Mouse (Mus musculus): Measurements from ENCODE around the gene Ctrc. TPM values are rescaled to one million over a fixed set of nuclear protein-coding genes. Genes with fewer than 3 reads are reported as not detected.

Gene Ctrc
- polyA plus RNA-seq, 1 experiment from 2014 or later, result not detected

- Histone ChIP-seq H3K9me3 (replicated peaks) (no peaks in the 10 kb centered on the region), H3K9ac (no peak overlapping the region), H3K4me2 (replicated peaks) (no peak overlapping the region), H3K27ac (no peak overlapping the region), H3K27me3 (no peaks in the 10 kb centered on the region), H3K36me3 (peaks cover 78% of the 10 kb centered on the region), H3K4me1 (0 out of 2 replicates have a peak, but pooled peaks cover 4% of the 10 kb centered on the region), H3K4me3 (no peak overlapping the region)
- ATAC-seq (ENCODE audit: low FRiP score), result no peak
- WGBS, result 95% methylated on average over 7 of the region's 7 CpGs
These were observed 34.8 kb downstream of the Ctrc start for GRCm38 (mm10) chr4:141811375-141811774.

- Histone ChIP-seq H3K4me2 (replicated peaks) (no peak overlapping the region), H3K9ac (no peak overlapping the region), H3K4me1 (0 out of 2 replicates have a peak, but pooled peaks cover under 1% of the 10 kb centered on the region), H3K36me3 (peaks cover 82% of the 10 kb centered on the region), H3K9me3 (replicated peaks) (no peaks in the 10 kb centered on the region), H3K4me3 (no peak overlapping the region), H3K27ac (no peak overlapping the region; the same call in 1 of the 2 replicates), H3K27me3 (no peaks in the 10 kb centered on the region)
- WGBS, result 93% methylated on average over 2 of the region's 2 CpGs
- ATAC-seq (ENCODE audit: low FRiP score), result no peak
These were observed 35.2 kb downstream of the Ctrc start for GRCm38 (mm10) chr4:141810975-141811374.

GRCm38 (mm10) chr4:141809850-141810464 lies 36.2 kb downstream of the Ctrc start:
- Histone ChIP-seq H3K27me3 (no peaks in the 10 kb centered on the region), H3K36me3 (peaks cover 86% of the 10 kb centered on the region), H3K4me2 (replicated peaks) (no peak overlapping the region), H3K9me3 (replicated peaks) (no peaks in the 10 kb centered on the region), H3K9ac (no peak overlapping the region), H3K4me3 (no peak overlapping the region), H3K27ac (no peak overlapping the region), H3K4me1 (no peaks in the 10 kb centered on the region)
- peak; percentile 51; the same call in 1 of the 2 replicates for ATAC-seq (ENCODE audit: low FRiP score)
- WGBS, result 80% methylated on average over 8 of the region's 8 CpGs

- H3K4me2 ChIP-seq (replicated peaks), result no peak overlapping the region
- no peak overlapping the region for H3K9ac ChIP-seq
- no peaks in the 10 kb centered on the region for H3K27me3 ChIP-seq
- H3K9me3 ChIP-seq (replicated peaks), result no peaks in the 10 kb centered on the region
- ATAC-seq (ENCODE audit: low FRiP score), result no peak
- no peaks in the 10 kb centered on the region for H3K4me1 ChIP-seq
- WGBS, result 95% methylated on average over 8 of the region's 8 CpGs
- H3K27ac ChIP-seq, result no peak overlapping the region
- peaks cover 73% of the 10 kb centered on the region for H3K36me3 ChIP-seq
- H3K4me3 ChIP-seq, result no peak overlapping the region
These were observed 40.3 kb downstream of the Ctrc start for GRCm38 (mm10) chr4:141805886-141806285.

- Histone ChIP-seq H3K9ac (no peak overlapping the region), H3K4me1 (no peaks in the 10 kb centered on the region), H3K27ac (no peak overlapping the region), H3K27me3 (no peaks in the 10 kb centered on the region), H3K36me3 (peaks cover 56% of the 10 kb centered on the region), H3K9me3 (replicated peaks) (no peaks in the 10 kb centered on the region), H3K4me3 (no peak overlapping the region), H3K4me2 (replicated peaks) (no peak overlapping the region)
- ATAC-seq (ENCODE audit: low FRiP score), result no peak
- WGBS, result 91% methylated on average over 4 of the region's 4 CpGs
These were observed 42.1 kb downstream of the Ctrc start for GRCm38 (mm10) chr4:141804105-141804504.

- no peak overlapping the region for H3K9ac ChIP-seq
- WGBS, result 89% methylated on average over 5 of the region's 5 CpGs
- H3K4me3 ChIP-seq, result no peak overlapping the region
- no peak overlapping the region for H3K4me2 ChIP-seq (replicated peaks)
- peaks cover 12% of the 10 kb centered on the region for H3K4me1 ChIP-seq
- H3K9me3 ChIP-seq (replicated peaks), result no peaks in the 10 kb centered on the region
- no peak for ATAC-seq (ENCODE audit: low FRiP score)
- no peak overlapping the region for H3K27ac ChIP-seq
- H3K27me3 ChIP-seq, result no peaks in the 10 kb centered on the region
- peaks cover 23% of the 10 kb centered on the region for H3K36me3 ChIP-seq
These were observed 48.6 kb downstream of the Ctrc start for GRCm38 (mm10) chr4:141797545-141797944.

GRCm38 (mm10) chr4:141796954-141797353 lies 49.2 kb downstream of the Ctrc start:
- no peak overlapping the region for H3K9ac ChIP-seq
- no peaks in the 10 kb centered on the region for H3K27me3 ChIP-seq

GRCm38 (mm10) chr4:141796356-141796755 lies 49.8 kb downstream of the Ctrc start:
- WGBS, result 93% methylated on average over 7 of the region's 7 CpGs

More at GRCm38 (mm10) chr4:141796954-141797353, 49.2 kb downstream of the Ctrc start:
- H3K4me3 ChIP-seq, result no peak overlapping the region
- peaks cover 12% of the 10 kb centered on the region for H3K4me1 ChIP-seq
- 84% methylated on average over 4 of the region's 4 CpGs for WGBS
- H3K36me3 ChIP-seq, result peaks cover 23% of the 10 kb centered on the region
- H3K9me3 ChIP-seq (replicated peaks), result no peaks in the 10 kb centered on the region
- H3K4me2 ChIP-seq (replicated peaks), result no peak overlapping the region
- no peak overlapping the region for H3K27ac ChIP-seq
- ATAC-seq (ENCODE audit: low FRiP score), result no peak

GRCm38 (mm10) chr4:141794152-141794535 lies 52.0 kb downstream of the Ctrc start:
- Histone ChIP-seq H3K9ac (peak overlapping the region; percentile 64), H3K36me3 (peaks cover 23% of the 10 kb centered on the region), H3K4me2 (replicated peaks) (peak overlapping the region; percentile 58), H3K27ac (peak overlapping the region; percentile 94), H3K4me1 (peaks cover 21% of the 10 kb centered on the region), H3K27me3 (no peaks in the 10 kb centered on the region), H3K9me3 (replicated peaks) (no peaks in the 10 kb centered on the region), H3K4me3 (peak overlapping the region; percentile 73)
- 16% methylated on average over 5 of the region's 5 CpGs for WGBS
- ATAC-seq (ENCODE audit: low FRiP score), result no peak

More at GRCm38 (mm10) chr4:141796356-141796755, 49.8 kb downstream of the Ctrc start:
- H3K9ac ChIP-seq, result no peak overlapping the region
- no peaks in the 10 kb centered on the region for H3K27me3 ChIP-seq
- H3K9me3 ChIP-seq (replicated peaks), result no peaks in the 10 kb centered on the region
- H3K4me2 ChIP-seq (replicated peaks), result no peak overlapping the region
- peaks cover 23% of the 10 kb centered on the region for H3K36me3 ChIP-seq
- no peak overlapping the region for H3K27ac ChIP-seq
- no peak for ATAC-seq (ENCODE audit: low FRiP score)
- H3K4me1 ChIP-seq, result peaks cover 12% of the 10 kb centered on the region
- H3K4me3 ChIP-seq, result no peak overlapping the region

- Histone ChIP-seq H3K36me3 (peaks cover 22% of the 10 kb centered on the region), H3K4me1 (peaks cover 21% of the 10 kb centered on the region), H3K4me3 (peak within 1 kb of the TSS; percentile 73), H3K4me2 (replicated peaks) (peak within 1 kb of the TSS; percentile 58), H3K9ac (peak within 1 kb of the TSS; percentile 64), H3K27ac (peak within 1 kb of the TSS; percentile 94), H3K27me3 (no peaks in the 10 kb centered on the region), H3K9me3 (replicated peaks) (no peaks in the 10 kb centered on the region)
- peak; percentile 82 for ATAC-seq (ENCODE audit: low FRiP score)
- under 1% methylated on average over 55 of the region's 80 CpGs for WGBS
These were observed 52.6 kb downstream of the Ctrc start, which contains the start of gene Casp9 for GRCm38 (mm10) chr4:141793282-141794151. Casp9 (plus strand) TSS chr4:141793612.

- peaks cover 14% of the 10 kb centered on the region for H3K36me3 ChIP-seq
- WGBS, result 14% methylated on average over 10 of the region's 10 CpGs
These were observed 53.4 kb downstream of the Ctrc start for GRCm38 (mm10) chr4:141792554-141793281.

GRCm38 (mm10) chr4:141791951-141792350 lies 54.2 kb downstream of the Ctrc start:
- no peak overlapping the region for H3K4me3 ChIP-seq
- no peaks in the 10 kb centered on the region for H3K27me3 ChIP-seq
- peaks cover 10% of the 10 kb centered on the region; the same call in 1 of the 2 replicates for H3K36me3 ChIP-seq
- H3K9me3 ChIP-seq (replicated peaks), result no peaks in the 10 kb centered on the region
- no peak for ATAC-seq (ENCODE audit: low FRiP score)
- H3K9ac ChIP-seq, result no peak overlapping the region
- no peak overlapping the region for H3K4me2 ChIP-seq (replicated peaks)
- no peak overlapping the region for H3K27ac ChIP-seq
- WGBS, result 91% methylated on average over 8 of the region's 8 CpGs
- H3K4me1 ChIP-seq, result peaks cover 21% of the 10 kb centered on the region

More at GRCm38 (mm10) chr4:141792554-141793281, 53.4 kb downstream of the Ctrc start:
- no peaks in the 10 kb centered on the region for H3K9me3 ChIP-seq (replicated peaks)
- peaks cover 21% of the 10 kb centered on the region for H3K4me1 ChIP-seq
- H3K27me3 ChIP-seq, result no peaks in the 10 kb centered on the region
- H3K4me2 ChIP-seq (replicated peaks), result peak overlapping the region; percentile 58
- no peak for ATAC-seq (ENCODE audit: low FRiP score)
- peak overlapping the region; percentile 94 for H3K27ac ChIP-seq
- H3K4me3 ChIP-seq, result peak overlapping the region; percentile 73
- peak overlapping the region; percentile 64; the same call in 1 of the 2 replicates for H3K9ac ChIP-seq

Data from hindbrain, embryonic 12.5 days (tissue).